Mouse (Mus musculus) naive thymus-derived CD4-positive, alpha-beta T cell, adult 5 months (primary cell): ENCODE results near the gene Tmem268. TPM values are rescaled to one million over a fixed set of nuclear protein-coding genes. Genes with fewer than 3 reads are reported as not detected.

ENCODE experiments used
- polyA plus RNA-seq: library from polyadenylated mRNA; unstranded; fragments of 100-300 nt; shearing (Covaris generic); gene quantifications from one replicate; pipeline ENCODE4 v1.2.1, GENCODE M21; 2017

Gene Tmem268
- 17.6 TPM for polyA plus RNA-seq

GRCm38 (mm10) chr4:63558407-63559081, at the start of gene Tmem268:
Gene Tmem268 (plus strand): TSS chr4:63558781.

GRCm38 (mm10) chr4:63544494-63545230, 13.9 kb upstream of the Tmem268 start, which contains the start of gene Atp6v1g1:
Gene Atp6v1g1 (plus strand): TSS chr4:63544772.

DNA sequence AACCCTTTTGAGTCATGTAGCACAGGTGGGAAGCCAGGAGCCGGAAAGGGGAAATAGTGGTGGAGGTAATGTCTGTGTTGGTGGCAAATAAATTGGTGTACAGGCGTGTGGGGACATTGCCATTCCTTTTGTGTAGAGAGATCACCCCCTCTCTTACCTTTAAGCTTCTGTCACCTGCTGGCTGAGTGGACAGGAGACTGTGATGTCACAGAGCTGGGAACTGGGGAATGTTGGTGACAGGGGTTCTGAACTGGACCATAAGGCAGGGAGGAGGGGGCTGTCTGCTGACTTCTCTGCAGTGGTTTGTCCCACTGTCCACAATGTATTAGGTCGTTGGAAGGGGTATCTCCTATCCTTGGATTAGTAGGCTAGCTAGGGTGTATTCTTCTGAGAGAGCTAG, 46.4 kb downstream of the Tmem268 start, which contains the start of gene Gm11213:
TSS of gene Gm11213 (minus strand) at position 317 of the 400 bp plus-strand sequence.

DNA sequence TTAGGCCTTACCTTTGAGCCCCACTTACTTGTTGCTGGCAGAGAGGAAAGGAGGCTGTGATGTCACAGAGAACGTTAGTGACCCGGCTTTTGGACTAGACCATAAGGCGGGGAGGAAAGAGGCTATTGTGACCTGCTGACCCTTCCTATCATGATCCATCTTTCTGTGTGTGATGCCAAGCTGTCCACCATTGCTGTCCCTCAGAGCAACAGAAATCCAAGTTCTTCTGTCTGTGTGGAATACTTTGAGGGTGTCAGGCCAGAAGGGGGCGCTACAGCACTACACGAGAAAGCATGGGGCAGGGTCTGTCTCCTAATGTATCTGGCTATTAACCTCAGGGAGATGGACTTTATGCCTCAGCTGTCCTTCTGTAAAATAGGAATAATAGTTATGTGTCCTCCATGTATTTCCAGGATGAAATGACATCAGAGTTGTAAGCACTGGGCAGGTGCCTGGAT, 63.8 kb downstream of the Tmem268 start, which contains the start of gene Tex48:
TSS of gene Tex48 (minus strand) at position 51 of the 458 bp plus-strand sequence.

Other genes with a start within 250 kb of the Tmem268 start
- gene Orm1, start 214.2 kb upstream of the Tmem268 start, polyA plus RNA-seq = not detected
- not detected for gene Orm3, start 202.6 kb upstream of the Tmem268 start, polyA plus RNA-seq
- not detected for gene Orm2, start 196.3 kb upstream of the Tmem268 start, polyA plus RNA-seq
- 260 TPM for gene Akna, start 155.4 kb upstream of the Tmem268 start, polyA plus RNA-seq
- 9.6 TPM for gene Whrn, start 62.8 kb upstream of the Tmem268 start, polyA plus RNA-seq
- 119 TPM for gene Atp6v1g1, start 14.0 kb upstream of the Tmem268 start, polyA plus RNA-seq
- not detected for gene Gm11213, start 46.5 kb downstream of the Tmem268 start, polyA plus RNA-seq
- not detected for gene Tex48, start 63.6 kb downstream of the Tmem268 start, polyA plus RNA-seq
- not detected for gene Gm11214, start 104.6 kb downstream of the Tmem268 start, polyA plus RNA-seq
- gene Tnfsf15, start 186.3 kb downstream of the Tmem268 start, polyA plus RNA-seq = not detected